Mouse (Mus musculus) cerebellum, postnatal 14 days (tissue): ENCODE measurements around the gene Scpep1.
"Not testable (repeated sequence)": the region's sequence is repeated elsewhere in the genome, so short reads cannot be mapped to it uniquely, and the experiment has no call there.

ENCODE experiments used
- DNase-seq, 2 experiments: peaks; one replicate each; pipeline ENCODE4 v3.0.0; 2021; ENCODE audit warnings: mixed read lengths in 2 of 2

The Scpep1 gene

DNA sequence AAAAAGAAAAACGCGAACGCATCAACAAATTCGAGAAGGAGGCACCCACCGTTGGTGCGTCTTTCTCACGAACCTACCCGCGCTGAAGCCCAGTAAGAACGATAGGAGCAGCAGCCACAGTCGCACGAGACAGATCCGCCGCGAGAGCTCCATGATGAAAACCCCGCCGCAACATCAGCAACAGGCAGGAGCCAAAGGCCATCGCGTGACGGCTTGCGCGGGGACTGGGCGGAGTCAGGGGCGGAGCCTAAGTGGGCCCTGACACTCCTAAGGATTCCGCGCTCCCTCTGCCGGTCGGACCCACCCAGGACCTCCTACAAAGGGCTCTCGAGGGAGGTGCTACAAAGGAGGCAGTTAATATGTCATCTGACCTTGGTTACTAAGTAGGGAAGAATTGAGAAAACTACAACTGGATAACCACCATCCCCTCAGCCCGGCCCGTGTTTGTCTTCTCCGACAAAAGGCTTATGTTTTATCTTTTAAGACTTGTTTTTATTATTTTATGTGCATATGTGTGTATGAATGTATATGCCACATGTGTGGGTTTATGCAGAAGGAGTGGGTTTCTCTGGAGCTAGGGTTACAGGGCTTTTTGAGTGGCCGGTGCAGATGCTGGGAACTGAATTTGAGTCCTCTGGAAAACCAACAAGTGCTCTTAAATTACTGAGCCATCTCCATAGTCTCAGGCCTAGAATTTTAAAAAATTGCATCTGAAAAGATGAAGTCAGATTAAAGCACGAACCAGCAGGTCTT, at the start of gene Scpep1:
TSS of gene Scpep1 (minus strand) at position 249 of the 753 bp plus-strand sequence.
- DNase-seq: peak; percentile 97 to 98

- no peak for DNase-seq
Measured at GRCm38 (mm10) chr11:89003726-89004125, 48.5 kb upstream of the Scpep1 start.

- no peak for DNase-seq
Measured at GRCm38 (mm10) chr11:89003078-89003477, 47.8 kb upstream of the Scpep1 start.

DNA sequence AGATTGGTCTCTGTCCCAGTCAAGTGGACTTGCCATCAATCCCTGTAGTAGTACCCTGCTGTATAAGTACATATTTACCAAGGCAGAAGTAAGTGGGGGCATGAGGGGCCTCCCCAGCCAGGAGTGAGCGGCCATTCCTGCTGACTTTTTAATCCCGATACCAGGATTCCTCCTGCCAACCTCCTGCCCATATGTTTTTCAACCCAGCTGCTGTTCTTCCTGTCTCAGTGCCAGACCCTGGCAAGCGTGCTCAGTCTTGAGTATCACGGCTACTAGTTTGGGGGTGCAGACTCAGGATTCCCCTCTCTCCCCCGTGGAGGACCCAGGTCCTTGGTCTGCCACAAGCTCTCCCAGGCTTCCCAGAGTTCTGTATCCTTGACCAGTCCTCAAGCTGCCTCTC, 47.4 kb upstream of the Scpep1 start:
- peak; percentile 28 to 54 for DNase-seq

- no peak for DNase-seq
Measured at GRCm38 (mm10) chr11:89002068-89002467, 46.8 kb upstream of the Scpep1 start.

- no peak for DNase-seq
Measured at GRCm38 (mm10) chr11:89001569-89001968, 46.3 kb upstream of the Scpep1 start.

GRCm38 (mm10) chr11:89000527-89000819, 45.2 kb upstream of the Scpep1 start:
- no peak for DNase-seq

- no peak for DNase-seq
Measured at GRCm38 (mm10) chr11:88999723-89000526, 44.7 kb upstream of the Scpep1 start.

DNA sequence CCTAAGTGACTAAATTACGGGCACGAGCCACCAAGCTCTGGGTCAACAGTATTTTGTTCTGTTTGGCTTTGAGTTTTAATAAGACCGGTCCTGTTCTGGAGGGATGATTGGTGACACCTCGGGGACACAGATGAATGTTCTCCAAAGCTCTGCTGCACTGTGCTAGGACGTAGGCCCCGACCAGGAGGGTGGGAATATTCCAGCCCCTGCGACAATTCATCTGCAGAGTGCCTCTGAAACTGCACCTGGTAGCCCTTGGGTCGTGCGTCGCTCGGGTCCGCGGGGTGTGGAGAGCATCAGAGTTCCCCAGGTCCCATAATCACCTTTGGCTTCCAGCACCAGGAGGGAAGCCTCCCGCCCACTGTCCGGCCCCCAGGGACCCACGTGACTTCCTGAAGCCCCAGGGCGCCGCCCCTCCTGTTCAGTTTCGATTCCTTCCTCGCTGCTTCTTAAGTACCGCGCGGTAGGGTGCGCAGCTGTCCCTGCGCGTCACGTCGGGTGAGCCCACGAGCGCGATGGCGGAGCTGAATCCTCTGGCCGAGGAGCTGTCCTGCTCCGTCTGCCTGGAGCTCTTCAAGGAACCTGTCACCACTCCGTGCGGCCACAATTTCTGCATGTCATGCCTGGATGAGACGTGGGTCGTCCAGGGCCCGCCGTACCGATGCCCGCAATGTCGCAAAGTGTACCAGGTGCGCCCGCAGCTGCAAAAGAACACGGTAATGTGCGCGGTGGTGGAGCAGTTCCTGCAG, 43.9 kb upstream of the Scpep1 start, which contains the start of gene Trim25:
TSS of gene Trim25 (plus strand) at position 403 of the 749 bp plus-strand sequence.
- DNase-seq: peak in 1 of 2 experiments; percentile 28

GRCm38 (mm10) chr11:88998406-88998805, 43.1 kb upstream of the Scpep1 start:
- no peak for DNase-seq

- not testable (repeated sequence) for DNase-seq
Measured at GRCm38 (mm10) chr11:88997343-88997742, 42.1 kb upstream of the Scpep1 start.

GRCm38 (mm10) chr11:88996427-88996826, 41.2 kb upstream of the Scpep1 start:
- DNase-seq: no peak

- no peak for DNase-seq
Measured at GRCm38 (mm10) chr11:88995616-88996015, 40.4 kb upstream of the Scpep1 start.

GRCm38 (mm10) chr11:88994492-88994891, 39.2 kb upstream of the Scpep1 start:
- DNase-seq: no peak

- peak in 1 of 2 experiments; percentile 52 for DNase-seq
Measured at GRCm38 (mm10) chr11:88993625-88994024, 38.4 kb upstream of the Scpep1 start.

DNA sequence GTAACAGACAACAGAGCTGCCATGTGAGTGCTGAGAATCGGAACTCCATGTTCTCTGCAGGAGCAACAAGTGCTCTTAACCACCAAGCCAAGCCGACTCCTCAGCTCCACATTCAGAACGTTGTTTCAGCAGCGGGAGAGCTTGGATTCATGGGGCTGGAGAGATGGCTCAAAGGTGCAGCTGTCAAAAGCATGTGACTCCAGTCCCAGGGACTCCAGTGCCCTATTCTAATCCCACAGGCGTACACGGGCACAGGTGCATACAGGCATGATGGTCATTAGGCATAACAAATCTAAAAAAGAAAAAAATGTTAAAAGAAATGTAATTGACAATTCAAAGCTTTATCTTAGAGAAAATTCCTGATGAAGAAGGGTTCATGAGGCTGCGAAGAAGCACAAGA, 37.9 kb upstream of the Scpep1 start:
- no peak for DNase-seq

GRCm38 (mm10) chr11:88989530-88989929, 34.3 kb upstream of the Scpep1 start:
- DNase-seq: no peak

GRCm38 (mm10) chr11:88988956-88989355, 33.7 kb upstream of the Scpep1 start:
- no peak for DNase-seq

DNA sequence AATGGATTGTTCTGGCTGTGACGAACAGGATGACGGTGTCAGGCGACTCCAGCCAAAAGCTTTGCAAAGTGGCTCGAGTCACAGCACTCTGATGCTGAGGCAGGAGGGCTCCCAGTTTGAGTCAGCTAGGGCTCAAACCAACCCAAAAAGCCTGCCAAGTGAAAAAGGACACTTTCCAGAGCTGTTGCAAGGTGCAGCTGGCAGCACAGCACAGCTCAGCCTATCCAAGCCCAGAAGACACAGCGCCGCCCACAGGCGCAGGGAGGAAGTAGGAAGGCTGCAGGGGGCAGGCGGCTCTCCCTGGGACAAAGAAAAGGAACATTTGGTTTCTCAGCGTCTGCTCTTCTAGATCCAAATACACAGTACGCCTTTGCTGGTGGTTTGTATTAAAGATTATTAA, 31.4 kb upstream of the Scpep1 start:
- no peak for DNase-seq

DNA sequence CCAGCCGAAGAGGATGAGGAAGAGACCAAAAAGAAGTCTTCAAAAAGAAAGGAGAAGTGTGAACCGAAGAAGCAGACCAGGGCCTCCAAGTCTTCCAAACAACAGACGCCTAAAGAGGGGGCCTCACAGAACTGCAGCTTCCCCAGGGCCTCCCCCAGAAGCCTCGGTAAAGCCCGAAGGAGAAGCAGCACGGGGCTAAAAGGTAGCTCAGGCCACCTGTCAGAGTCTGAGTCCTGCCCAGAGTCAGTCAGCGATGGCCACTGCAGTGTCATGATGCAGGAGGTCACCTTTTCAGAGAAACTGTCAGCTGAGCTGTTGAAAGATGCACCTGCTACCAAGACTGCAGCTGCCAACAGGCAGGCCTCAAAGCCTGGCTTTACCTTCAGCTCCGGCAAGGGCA, 26.1 kb upstream of the Scpep1 start:
- no peak for DNase-seq

- no peak for DNase-seq
Measured at GRCm38 (mm10) chr11:88977188-88977587, 21.9 kb upstream of the Scpep1 start.

- peak in 1 of 2 experiments; percentile 40 for DNase-seq
Measured at GRCm38 (mm10) chr11:88976320-88976719, 21.1 kb upstream of the Scpep1 start.
